Mouse (Mus musculus): ENCODE measurements around the gene Cdc42bpg.

DNA sequence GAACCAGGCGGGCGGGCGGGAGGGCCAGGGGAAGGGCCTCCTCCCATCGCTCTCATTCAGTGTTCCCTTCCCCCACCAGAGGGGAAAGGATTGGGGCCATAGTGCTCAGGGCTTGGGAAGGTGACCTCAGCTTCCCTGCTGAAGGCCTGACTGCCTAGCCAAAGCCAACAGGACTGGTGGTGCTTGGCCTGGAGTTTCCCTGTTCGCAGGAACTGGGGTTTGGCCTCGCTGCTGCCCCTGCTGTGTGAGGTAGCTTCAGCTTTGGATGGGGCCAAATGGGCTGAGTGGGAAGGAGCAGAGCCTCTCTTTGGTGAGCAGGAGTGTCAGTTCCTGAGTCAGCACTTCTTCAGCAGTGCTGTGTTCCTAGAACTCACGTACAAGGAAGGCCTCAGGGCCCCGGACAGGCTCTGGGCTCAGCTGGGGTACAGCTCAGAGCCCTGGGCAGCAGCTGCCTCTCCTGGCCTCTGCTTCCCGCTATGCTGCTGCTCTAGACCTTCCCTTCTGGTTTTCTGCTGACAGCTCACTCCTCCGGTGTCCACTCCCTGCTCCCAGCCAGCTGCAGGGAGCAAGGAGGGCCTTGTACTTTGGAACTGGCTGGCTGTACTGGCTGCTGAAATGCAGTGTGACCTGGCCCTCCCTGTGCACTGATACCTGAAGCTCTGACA lies 15.0 kb upstream of the Cdc42bpg start:
- no peak for TF ChIP-seq CTCF (IDR thresholded peaks at IDR 0.05; ENCODE audit: low read depth)
- TF ChIP-seq EP300 (IDR thresholded peaks at IDR 0.05; ENCODE audit: low read depth) = no peak

Measured in liver, postnatal 0 days (tissue).